Mouse (Mus musculus): ENCODE results near the gene Icmt.
A peak's percentile ranks its signal among the peaks of the same experiment; 100 is the strongest.

The Icmt gene

DNA sequence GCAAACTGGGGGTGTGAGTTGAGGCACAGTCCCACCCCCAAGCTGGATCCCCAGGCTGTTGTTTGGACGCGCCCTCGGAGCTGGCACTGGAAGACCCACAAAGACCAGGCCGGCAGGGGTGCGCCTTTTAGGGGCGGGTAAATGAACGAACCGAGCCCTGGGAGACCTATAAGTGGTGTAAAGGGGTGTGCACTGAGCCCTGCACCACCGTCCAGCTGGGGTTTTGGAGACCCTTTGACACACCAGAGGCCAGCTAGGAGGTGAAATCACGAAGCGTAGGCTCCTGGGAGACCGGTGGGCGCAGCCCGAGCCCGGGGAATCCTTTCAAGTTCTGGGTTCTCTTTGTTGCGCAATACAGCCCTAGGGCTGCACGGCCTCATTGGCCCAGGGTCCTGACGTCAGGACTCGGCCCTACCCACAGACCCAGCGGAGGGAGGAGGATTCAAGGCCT lies 22.3 kb upstream of the Icmt start:
- DNase-seq (ENCODE audit: low spot score), result peak; percentile 47

DNA sequence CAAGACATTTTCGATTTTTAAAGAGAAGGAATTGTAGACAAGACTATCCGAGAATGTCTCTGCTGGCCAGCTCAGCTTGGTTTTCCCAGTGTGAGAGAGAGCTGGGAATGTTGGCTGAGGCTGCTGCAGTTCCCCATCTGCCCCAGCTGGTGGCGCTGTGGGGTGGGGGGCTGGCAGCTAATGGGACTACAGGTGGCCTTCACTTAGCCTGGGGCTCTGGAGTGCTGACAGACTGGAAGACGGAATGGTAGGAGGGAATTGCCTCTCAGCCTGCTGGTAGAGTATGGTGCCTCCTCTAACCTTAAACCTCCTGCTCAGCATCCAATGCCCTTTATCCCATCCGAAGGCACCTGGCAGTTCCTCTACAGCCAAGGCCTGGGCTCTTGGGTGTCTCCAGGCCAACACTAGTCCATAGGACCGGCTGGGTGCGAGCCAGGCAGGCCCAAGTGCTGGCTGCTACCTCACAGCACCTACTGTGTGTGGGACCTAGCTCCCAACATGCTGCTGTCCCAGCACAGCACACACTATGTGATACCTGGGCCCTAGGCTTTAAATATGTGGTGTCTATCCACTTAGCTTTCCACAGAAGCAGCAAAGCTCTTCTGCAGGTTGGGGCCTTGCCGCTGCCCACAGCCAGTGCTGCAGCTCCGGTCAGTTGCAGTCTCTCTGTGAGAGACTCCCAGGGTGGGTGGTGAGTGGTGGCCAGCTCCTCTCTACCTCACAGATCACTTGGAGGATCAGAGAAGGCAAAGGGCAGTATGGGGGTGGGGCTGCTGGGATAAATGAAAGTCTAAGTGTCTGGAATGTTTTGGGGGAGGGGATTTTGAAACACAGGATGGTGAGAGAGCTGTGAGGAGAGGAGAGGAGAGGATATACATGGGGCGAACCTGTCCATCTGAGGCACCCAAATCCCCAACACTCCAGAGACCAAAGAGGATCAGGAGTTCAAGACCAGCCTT lies 20.4 kb upstream of the Icmt start:
- no peak for DNase-seq (ENCODE audit: low spot score)

DNA sequence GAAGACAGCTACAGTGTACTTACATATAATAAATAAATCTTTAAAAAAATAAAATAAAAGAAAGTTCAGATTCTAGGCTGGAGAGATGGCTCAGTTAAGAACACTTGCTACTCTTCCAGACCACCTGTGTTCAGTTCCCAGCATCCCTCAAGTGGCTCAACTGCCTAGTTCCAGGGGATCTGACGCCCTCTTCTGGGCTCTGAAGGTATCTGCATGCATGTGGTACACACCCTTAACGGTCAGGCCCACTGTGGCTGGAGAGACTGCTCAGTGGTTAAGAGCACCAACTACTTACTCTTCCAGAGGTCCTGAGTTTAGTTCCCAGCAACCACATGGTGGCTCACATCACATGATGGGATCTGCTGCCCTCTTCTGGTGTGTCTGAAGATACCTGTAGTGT lies 19.1 kb upstream of the Icmt start:
- DNase-seq (ENCODE audit: low spot score), result no peak

DNA sequence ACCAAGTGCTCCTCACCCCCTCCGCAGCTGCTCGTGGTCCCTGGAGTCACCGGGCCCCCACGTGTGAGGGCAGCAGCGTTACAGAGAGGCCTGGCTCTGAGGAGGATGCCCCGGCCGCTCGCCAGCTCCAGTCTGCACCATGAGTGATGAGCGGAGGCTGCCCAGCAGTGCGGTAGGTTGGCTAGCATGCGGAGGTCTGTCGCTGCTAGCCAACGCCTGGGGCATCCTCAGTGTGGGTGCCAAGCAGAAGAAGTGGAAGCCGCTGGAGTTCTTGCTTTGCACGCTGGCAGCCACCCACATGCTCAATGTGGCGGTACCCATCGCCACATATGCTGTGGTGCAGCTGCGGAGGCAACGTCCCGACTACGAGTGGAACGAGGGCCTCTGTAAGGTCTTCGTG lies 18.0 kb upstream of the Icmt start:
- no peak for DNase-seq (ENCODE audit: low spot score)

DNA sequence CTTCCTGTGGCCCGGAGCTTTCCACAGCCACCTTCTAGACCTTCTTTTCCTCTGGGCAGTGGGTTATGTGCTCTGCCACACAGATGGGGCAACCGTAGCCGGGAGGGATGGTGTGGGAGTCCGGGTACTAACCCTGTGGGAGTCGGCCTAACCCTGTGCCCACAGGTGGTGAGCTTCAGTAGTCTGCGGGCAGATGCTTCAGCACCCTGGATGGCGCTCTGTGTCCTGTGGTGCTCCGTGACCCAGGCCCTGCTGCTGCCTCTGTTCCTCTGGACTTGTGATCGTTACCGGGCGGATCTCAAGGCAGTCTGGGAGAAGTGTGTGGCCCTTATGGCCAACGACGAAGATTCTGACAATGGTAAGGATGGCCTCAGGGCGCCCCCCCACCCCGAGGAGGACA lies 15.4 kb upstream of the Icmt start:
- DNase-seq (ENCODE audit: low spot score), result no peak

DNA sequence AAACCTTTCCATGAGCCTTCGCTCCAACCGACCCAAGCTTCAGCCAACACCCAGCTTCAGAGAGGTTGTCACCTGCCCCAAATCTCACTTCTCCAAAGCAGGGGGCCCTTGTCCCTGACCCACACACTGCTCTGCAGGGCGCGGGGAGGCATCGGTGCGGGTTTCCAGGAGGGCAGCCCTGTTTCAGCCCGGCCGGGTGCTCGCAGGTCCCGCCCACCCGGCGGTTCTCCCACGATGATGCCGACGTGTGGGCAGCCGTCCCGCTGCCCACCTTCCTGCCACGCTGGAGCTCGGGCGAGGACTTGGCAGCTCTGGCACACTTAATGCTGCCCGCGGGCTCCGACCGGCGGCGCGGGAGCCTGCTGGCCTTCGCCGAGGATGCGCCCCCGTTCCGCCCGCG lies 14.3 kb upstream of the Icmt start:
- DNase-seq (ENCODE audit: low spot score), result no peak

DNA sequence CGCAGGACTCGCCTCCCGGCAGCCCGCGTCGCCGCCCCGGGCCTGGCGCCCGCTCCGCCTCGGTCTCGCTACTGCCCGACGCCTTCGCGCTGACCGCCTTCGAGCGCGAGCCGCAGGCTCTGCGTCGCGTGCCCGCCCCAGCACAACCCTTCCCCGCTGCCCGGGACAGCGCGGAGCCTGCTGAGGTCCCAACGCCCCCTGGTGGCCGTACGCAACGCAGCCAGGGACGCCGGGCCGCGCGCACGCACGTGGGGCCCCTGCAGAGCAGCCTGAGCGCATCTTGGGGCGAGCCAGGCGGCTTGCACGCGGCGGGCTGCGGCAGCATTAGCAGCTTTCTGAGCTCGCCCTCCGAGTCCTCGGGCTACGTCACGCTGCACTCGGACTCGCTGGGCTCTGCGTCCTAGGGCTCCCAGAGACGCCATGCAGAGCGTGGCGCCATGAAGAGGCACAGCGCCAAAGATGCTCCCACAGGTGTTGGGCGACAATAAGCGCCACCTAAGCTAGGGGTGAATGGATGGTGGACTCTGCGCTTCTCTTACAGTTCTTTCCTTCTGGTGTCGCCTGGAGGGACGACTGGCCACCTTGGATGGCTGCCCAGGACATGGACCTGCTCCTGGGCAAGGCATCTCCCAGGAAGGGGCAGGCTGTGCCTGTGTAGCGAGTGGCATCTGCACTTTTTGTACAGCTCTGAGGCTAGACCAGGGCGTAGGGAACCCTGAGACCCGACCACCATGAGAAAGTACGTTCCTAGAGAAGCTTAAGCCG lies 13.7 kb upstream of the Icmt start:
- peak; percentile 85 for DNase-seq (ENCODE audit: low spot score)

DNA sequence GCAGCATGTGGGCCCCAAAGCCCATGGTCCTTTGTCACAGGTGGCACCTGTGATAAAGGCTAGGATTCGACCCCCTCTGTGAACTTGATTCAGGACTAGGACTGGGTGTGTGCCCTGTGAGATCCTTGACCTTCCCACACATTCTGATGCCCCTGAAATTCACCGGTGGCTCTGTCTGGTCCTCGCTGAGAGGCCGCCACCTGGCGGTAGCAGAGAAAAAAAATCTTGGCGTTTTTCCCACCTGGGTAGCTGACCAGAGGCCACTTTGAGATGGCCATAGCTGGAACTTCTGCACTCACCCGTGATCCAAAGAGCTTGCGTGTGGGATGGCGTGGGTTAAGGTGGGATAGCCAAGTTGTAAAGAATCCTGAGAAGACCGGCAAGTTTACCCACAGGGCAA lies 11.5 kb upstream of the Icmt start:
- DNase-seq (ENCODE audit: low spot score), result peak; percentile 50

DNA sequence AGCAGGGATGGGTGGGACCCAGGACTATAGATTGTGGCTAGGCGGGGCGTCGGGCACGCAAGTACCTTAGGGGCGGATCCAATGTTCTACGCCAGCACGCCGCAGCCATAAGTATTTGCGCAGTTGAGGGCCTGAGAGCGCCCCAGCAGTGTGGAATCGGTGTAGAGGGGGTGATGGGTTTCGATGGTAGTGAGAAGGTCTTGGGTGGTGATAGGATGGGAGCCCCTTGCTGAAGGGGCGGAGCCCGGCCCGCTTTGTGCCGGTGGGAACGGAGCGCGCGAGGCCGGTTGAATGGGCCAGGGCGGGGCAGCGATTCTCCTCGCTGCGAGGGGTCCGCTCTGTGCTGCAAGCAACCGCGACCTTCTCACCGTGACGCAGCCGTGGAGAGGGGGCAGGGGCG lies 10.8 kb upstream of the Icmt start:
- no peak for DNase-seq (ENCODE audit: low spot score)

DNA sequence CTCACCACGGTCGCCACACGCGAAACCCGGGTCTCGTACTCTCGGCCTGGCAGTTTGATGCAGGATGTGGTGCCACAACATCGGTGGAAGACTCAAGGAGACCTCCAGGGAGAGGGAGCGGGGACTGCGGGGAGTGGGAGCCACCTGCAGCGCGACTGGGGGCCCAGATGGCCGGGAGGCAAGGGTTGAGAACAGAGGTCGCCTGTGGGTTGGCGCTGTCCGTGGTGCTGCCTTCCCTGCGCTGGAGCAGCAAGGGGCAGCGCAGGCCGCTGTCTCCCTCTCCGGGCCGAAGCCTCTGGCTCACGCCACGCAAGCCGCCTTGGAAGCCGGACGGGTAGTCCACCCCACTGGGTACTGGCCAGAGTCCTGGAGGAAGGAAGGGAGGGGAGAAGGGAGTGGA lies 10.1 kb upstream of the Icmt start:
- DNase-seq (ENCODE audit: low spot score), result peak; percentile 71

DNA sequence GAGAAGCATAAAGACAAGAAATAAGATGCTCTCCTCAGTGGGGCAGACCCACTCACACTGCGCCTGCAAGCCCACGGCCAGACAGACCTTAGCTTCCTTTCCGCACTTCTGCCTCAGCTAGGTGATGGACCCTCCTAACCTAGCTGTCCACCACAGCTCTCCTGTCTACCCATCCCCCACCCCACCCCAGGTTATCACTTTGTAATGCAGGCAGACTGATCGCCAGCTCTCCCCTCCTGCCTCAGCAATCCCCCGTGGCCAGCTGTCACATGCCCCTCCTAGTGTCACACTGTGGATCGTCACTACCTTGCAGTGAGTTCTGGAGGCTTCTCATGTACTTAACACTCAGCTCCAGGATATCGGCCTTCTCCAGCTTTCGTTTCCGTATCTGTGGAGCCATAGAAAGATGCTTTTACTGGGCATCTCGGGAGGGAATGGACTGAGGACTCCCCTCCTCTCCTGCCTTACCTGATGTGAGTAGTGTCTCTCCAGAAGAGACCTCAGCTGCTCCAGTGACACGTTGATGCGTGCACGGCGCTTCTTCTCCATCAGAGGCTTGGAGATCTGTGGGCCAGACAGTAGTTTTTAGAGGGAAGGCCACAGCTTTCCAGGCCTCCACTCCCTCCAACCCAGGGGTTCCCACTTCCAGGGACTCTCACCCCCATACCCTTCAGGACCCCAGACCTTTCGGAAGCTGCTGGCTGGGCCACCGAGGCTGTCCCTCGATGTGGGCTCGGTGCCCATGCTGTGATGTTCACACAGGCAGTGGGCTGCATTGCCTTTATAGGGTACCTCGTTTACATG lies 9.5 kb upstream of the Icmt start:
- DNase-seq (ENCODE audit: low spot score), result no peak

DNA sequence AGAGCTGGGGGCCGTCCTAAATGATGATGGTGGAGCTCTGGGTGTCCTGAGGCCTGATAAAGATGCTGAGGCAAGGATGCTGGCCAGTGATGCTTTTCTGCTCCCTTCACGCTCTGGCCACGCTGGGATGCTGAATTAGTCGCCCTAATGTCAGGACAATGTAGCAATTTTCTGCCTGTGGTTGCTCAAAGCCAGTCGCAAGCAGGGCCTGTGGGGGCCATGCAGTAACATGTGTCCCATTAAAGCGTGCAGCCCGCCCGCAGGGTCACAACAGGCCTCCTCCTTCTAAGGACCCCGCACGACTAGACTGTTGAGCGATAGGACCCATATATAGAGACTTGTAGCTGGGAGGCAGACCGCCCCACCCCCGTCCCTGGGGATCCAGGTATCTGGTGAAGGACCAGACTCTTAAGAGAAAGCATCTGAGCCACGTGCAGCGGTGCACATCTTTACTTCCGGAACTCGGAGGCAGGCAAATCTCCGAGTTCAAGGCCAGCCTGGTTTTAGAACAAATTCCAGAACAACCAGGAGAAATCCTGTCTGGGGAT lies 8.6 kb upstream of the Icmt start:
- DNase-seq (ENCODE audit: low spot score), result no peak

DNA sequence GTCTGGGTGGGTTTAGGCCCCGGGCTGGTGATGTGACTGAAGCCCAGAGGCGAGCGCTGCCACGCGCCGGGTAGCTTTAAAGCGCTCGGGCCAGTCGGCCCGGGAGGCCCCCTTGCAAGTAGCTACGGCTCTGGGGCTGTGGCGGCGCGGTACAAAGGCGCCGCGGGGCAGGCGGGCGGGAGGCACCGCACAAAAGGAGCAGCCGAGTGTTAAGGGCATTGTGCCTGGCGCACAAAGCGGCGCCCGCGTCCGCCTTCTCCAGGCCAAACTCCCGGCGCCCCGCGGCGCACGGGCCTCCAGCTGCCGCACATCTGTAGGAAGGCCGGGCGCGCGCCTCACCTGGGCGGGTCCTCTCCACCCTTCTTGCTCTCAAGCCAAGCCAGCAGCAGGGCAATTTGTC lies 6.6 kb upstream of the Icmt start:
- no peak for DNase-seq (ENCODE audit: low spot score)

DNA sequence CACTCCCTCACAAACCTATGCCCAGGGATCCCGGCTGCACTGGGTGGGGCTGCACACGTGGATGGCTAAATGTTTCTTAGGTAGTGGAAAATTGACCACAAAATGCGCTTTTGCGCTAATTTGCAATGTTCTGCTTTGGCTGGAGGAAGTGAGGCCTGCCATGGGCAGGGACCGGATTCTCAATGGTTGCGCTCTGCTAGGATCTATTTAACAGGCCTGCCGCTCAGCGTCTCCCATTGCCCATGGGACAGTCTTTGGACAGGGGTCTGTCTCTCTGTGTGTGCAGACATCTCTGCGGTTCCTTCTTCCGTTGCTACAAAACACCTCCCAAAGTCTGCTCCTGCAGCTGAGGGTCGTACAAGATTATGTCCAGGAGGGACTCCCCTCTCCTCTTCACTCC lies 6.0 kb upstream of the Icmt start:
- no peak for DNase-seq (ENCODE audit: low spot score)

DNA sequence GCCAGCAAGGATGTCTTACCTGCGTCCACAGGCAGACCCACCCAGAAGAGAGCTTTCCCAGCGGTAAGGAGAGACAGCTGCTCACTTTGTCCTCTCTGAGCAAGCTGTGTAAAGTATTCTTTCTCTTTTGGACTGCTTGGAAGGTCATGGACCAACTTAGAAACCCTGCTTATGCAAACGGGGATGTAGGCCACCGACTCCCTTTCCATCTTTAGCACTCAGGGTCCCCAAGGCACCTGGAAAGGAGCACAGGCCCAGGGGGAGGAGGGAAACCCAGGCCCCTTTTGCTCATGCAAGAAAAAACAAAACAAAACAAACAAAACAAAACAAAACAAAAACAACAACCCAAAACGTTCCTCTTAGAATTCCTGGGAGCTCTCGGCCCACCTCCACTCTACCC lies 5.5 kb upstream of the Icmt start, which contains the start of gene Hes3:
Gene Hes3, minus strand, starts transcription at position 101 of the 400 bp plus-strand sequence.
- DNase-seq (ENCODE audit: low spot score), result no peak

DNA sequence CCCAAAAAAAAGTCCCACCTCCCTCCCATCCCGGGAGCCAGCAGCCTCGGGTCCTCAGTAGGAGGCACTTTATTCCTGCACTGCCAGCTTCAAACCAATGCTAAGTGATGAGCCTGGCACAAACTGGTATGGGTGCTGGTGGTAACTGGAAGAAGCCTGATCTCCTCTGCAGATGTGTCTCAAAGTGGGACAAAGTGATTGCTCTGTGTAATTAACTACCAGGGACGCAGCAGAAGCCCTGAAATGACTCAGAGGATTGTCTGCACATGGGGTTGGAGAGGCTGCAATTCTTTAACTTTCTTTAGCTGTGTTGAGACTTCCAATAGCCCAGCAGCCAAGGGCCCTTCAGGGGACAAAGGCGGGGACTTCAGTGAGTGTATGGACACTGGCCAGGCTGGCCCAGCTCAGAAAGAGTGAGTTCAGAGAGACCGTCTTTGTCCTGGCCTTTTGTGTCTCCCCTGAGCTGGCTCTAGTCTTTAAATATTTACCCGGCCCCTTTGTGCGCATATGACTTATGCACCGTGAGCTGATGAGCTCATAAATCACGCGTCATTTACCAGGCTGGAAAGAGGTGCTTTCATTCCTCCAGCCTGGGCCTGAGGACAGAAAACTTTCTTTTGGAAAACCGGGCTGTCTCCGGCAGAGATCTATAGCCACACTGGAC lies 4.8 kb upstream of the Icmt start:
- no peak for DNase-seq (ENCODE audit: low spot score)

DNA sequence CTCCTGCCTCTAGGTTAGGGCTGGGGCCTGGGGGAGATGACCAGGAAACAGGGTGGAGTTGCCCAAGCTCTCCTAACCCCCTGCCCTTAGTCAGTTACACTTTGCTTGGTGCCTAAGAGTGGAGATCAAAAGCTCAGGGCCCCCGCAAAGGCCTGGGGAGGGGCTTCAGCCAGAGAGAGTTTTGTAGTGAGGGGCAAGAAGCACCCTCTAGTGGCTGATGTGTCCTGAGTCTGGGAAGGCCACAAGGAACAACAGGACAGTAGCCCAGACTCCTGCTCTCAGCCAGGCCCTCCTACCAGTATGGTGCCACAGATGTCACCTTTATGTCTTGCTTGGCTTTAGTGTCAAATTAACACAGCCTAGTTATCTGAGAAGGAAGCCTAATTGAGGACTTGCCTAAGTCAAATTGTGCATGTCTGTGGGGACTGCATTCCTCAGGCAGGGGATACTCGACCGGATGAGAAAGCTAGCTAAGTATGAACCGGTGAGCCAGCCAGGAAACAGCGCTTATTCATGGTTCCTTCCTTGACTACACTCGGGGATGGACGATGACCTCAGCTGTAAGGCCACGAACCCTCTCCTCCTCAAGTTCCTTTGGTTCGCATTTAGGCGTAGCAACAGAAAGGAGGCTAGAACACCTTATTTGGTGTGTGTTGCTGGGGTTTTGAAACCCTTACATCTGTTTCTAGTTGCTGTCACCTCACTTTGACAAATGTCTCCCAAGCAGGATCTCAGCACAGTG lies 2.7 kb upstream of the Icmt start:
- DNase-seq (ENCODE audit: low spot score), result no peak

DNA sequence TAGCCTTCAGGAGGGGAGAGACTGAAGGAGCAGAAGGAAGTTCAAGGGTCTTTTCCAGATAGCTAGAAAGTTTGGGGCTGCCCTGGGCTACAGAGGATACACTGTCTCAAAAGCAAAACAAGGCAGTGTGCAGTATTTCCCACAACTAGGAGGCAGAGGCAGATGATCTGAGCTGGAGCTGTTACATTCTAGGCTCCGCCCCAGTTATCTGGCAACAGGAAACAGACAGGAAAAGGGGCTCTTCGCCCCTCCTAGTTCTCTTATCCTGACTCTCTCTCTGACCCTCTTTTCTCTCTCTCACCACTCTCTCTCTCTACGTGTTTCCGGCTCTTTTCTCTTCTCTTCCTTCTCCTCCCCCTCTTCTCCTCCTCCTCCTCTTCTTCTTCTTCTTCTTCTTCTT lies 1.1 kb upstream of the Icmt start:
- DNase-seq (ENCODE audit: low spot score), result no peak

DNA sequence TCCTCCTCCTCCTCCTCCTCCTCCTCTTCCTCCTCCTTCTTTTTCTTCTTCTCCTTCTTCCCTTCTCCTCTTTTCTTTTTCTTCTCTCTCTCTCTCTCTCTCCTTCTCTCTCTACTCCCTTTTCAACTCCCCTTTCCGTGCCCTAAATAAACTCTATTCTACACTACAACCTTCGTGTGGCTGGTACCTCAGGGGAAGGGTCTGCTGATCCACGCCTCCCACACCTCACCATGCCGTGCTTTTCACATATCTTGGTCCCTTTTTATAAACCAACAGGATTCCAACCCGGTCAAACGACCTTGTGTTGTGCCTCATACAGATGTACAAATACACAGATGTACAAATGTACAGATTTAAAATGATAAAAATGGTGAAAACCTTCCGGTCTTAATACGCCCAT lies 656 bp upstream of the Icmt start:
- DNase-seq (ENCODE audit: low spot score), result no peak

DNA sequence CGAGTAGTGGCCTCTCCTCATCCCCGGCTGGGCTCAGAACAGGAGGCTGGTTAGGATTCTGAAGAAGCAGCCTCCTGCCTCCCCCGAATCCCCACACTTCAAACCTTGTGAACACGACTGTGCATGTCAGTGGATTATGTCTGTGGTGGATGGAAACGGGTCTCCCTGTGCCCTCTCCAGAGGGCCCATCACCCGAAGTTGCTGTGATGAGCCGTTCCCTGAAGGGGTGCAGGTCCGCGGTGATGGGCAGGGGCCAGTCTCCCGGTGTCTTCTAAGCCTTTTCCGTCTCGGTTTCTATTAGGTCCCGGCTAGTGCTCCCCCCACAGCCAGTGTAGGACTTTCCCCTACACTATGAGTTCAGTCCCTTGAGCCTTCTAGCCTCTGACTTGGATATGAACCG lies 1.8 kb downstream of the Icmt start:
- DNase-seq (ENCODE audit: low spot score), result no peak

DNA sequence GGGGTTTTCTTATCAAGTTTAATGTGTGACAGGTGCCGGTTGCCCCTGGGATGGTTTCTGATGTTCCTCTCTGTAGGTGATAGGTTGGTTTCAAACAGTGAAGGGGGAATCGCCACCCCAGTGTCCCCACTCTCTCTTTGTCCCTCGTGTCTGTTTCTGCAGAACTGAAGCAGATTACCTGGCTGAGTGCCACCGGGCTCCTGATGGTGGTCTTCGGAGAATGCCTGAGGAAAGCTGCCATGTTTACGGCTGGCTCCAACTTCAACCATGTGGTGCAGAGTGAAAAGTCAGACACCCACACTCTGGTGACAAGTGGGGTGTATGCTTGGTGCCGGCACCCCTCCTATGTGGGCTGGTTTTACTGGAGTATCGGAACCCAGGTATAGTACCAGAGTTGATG lies 3.3 kb downstream of the Icmt start:
- DNase-seq (ENCODE audit: low spot score), result no peak
